Mouse (Mus musculus) embryonic facial prominence, embryonic 14.5 days (tissue): ENCODE data around the gene Urb1. TPM values are rescaled to one million over a fixed set of nuclear protein-coding genes. Genes with fewer than 3 reads are reported as not detected.

Experiments
- ATAC-seq: fragments of 200-750 bp; cut with Nextera tagmentation; 2 replicates; pipeline ENCODE4 v1.8.0; 2017; ENCODE audit warnings: low read depth, moderate number of reproducible peaks, moderate TSS enrichment
- DNase-seq: peaks from one replicate; pipeline ENCODE4 v3.0.0-alpha.2; 2015; ENCODE audit warnings: low spot score
- H3K27ac ChIP-seq: fragments of 300-500 bp; sonication (generic); replicated peaks from 2 replicates; pipeline ENCODE4 v1.5.1; 2014; ENCODE audit warnings: low read depth, mild to moderate bottlenecking, low read length, moderate library complexity
- H3K27me3 ChIP-seq: fragments of 300-500 bp; sonication (generic); replicated peaks from 2 replicates; pipeline ENCODE4 v1.6.1; 2014; ENCODE audit warnings: low read length; ENCODE audit not compliant: control insufficient read depth, insufficient read depth
- H3K36me3 ChIP-seq: fragments of 300-500 bp; sonication (generic); 2 replicates; pipeline ENCODE4 v1.6.1; 2014; ENCODE audit warnings: low read length, mixed read lengths; ENCODE audit not compliant: control insufficient read depth, insufficient read depth
- H3K4me1 ChIP-seq: fragments of 300-500 bp; sonication (generic); 2 replicates; pipeline ENCODE4 v1.6.1; 2014; ENCODE audit warnings: antibody characterized with exemption, low read length; ENCODE audit not compliant: control insufficient read depth, insufficient read depth
- H3K4me2 ChIP-seq: fragments of 300-500 bp; sonication (generic); 2 replicates; pipeline ENCODE4 v1.6.1; 2014; ENCODE audit warnings: low read depth, mild to moderate bottlenecking, low read length, moderate library complexity, mixed read lengths
- H3K4me3 ChIP-seq: fragments of 300-500 bp; sonication (generic); 2 replicates; pipeline ENCODE4 v1.5.1; 2014; ENCODE audit warnings: low read depth, mild to moderate bottlenecking, low read length
- H3K9ac ChIP-seq: fragments of 300-500 bp; sonication (generic); 2 replicates; pipeline ENCODE4 v1.6.1; 2014; ENCODE audit warnings: low read depth, mild to moderate bottlenecking, low read length, moderate library complexity, mixed read lengths
- H3K9me3 ChIP-seq: fragments of 300-500 bp; sonication (generic); 2 replicates; pipeline ENCODE4 v1.6.1; 2016; ENCODE audit warnings: low read length; ENCODE audit not compliant: control insufficient read depth
- WGBS: fragments of 180-500 bp; shearing (Covaris S2); extraction: QIAGEN DNeasy Blood & Tissue Kit; methylation state at CpG from one replicate; pipeline ENCODE4 v1.1.7; 2014; 5-methylcytosine and 5-hydroxymethylcytosine counted together
- polyA plus RNA-seq: library from polyadenylated mRNA; unstranded; fragments of >200 nt; fragmentation: Nextera tagmentation; extraction: Ambion mirVana; gene quantifications from 2 replicates; pipeline ENCODE4 v1.2.1, GENCODE M21; 2014

Urb1 gene
- polyA plus RNA-seq, 1 experiment from 2014 or later: 11.6 TPM

- Histone ChIP-seq H3K4me2 (no peak overlapping the region), H3K36me3 (no peaks in the 10 kb centered on the region), H3K27me3 (no peaks in the 10 kb centered on the region), H3K4me1 (peaks cover 8% of the 10 kb centered on the region; the same call in 1 of the 2 replicates), H3K27ac (no peak overlapping the region), H3K9ac (no peak overlapping the region), H3K9me3 (no peaks in the 10 kb centered on the region), H3K4me3 (no peak overlapping the region)
- ATAC-seq (no peak), DNase-seq (peak; percentile 45)
- WGBS: 67% methylated on average over 6 of the region's 6 CpGs
Measured at GRCm38 (mm10) chr16:90845038-90845437, 34.8 kb upstream of the Urb1 start.

GRCm38 (mm10) chr16:90842164-90842563, 32.0 kb upstream of the Urb1 start:
- no peak for ATAC-seq
- DNase-seq: no peak

GRCm38 (mm10) chr16:90837431-90837830, 27.2 kb upstream of the Urb1 start:
- Histone ChIP-seq H3K9ac (no peak overlapping the region), H3K4me2 (no peak overlapping the region), H3K36me3 (no peaks in the 10 kb centered on the region), H3K27me3 (no peaks in the 10 kb centered on the region), H3K4me1 (0 out of 2 replicates have a peak, but pooled peaks cover 6% of the 10 kb centered on the region), H3K9me3 (no peaks in the 10 kb centered on the region), H3K27ac (no peak overlapping the region), H3K4me3 (no peak overlapping the region)
- no peak for DNase-seq
- no peak for ATAC-seq
- WGBS: 69% methylated on average over 8 of the region's 8 CpGs

More at GRCm38 (mm10) chr16:90842164-90842563, 32.0 kb upstream of the Urb1 start:
- no peaks in the 10 kb centered on the region for H3K9me3 ChIP-seq
- 54% methylated on average over 9 of the region's 9 CpGs for WGBS
- H3K36me3 ChIP-seq: no peaks in the 10 kb centered on the region
- no peaks in the 10 kb centered on the region for H3K4me1 ChIP-seq
- no peak overlapping the region for H3K27ac ChIP-seq
- H3K27me3 ChIP-seq: no peaks in the 10 kb centered on the region
- no peak overlapping the region for H3K9ac ChIP-seq
- no peak overlapping the region for H3K4me2 ChIP-seq
- no peak overlapping the region for H3K4me3 ChIP-seq

GRCm38 (mm10) chr16:90833041-90833791, 23.0 kb upstream of the Urb1 start:
- no peaks in the 10 kb centered on the region for H3K9me3 ChIP-seq
- no peaks in the 10 kb centered on the region for H3K36me3 ChIP-seq
- no peak overlapping the region for H3K27ac ChIP-seq
- DNase-seq (peak; percentile 18), ATAC-seq (no peak)
- no peak overlapping the region for H3K4me3 ChIP-seq
- H3K27me3 ChIP-seq: peaks cover 25% of the 10 kb centered on the region
- no peak overlapping the region for H3K9ac ChIP-seq
- H3K4me2 ChIP-seq: peak overlapping the region; percentile 98
- 0 out of 2 replicates have a peak, but pooled peaks cover 14% of the 10 kb centered on the region for H3K4me1 ChIP-seq
- 15% methylated on average over 9 of the region's 9 CpGs for WGBS

- no peaks in the 10 kb centered on the region for H3K9me3 ChIP-seq
- DNase-seq: peak; percentile 53
- H3K9ac ChIP-seq: no peak overlapping the region
- H3K4me2 ChIP-seq: peak overlapping the region; percentile 98
- 31% methylated on average over 6 of the region's 6 CpGs for WGBS
- 0 out of 2 replicates have a peak, but pooled peaks cover 14% of the 10 kb centered on the region for H3K4me1 ChIP-seq
- no peak overlapping the region for H3K27ac ChIP-seq
- no peak overlapping the region for H3K4me3 ChIP-seq
- no peak for ATAC-seq
- H3K36me3 ChIP-seq: no peaks in the 10 kb centered on the region
- peaks cover 25% of the 10 kb centered on the region for H3K27me3 ChIP-seq
Measured at GRCm38 (mm10) chr16:90832495-90832894, 22.3 kb upstream of the Urb1 start.

- H3K4me3 ChIP-seq: peak overlapping the region; percentile 53
- H3K36me3 ChIP-seq: no peaks in the 10 kb centered on the region
- ATAC-seq (no peak), DNase-seq (no peak)
- H3K27me3 ChIP-seq: peaks cover 25% of the 10 kb centered on the region
- H3K9ac ChIP-seq: no peak overlapping the region
- WGBS: 20% methylated on average over 15 of the region's 15 CpGs
- 0 out of 2 replicates have a peak, but pooled peaks cover 14% of the 10 kb centered on the region for H3K4me1 ChIP-seq
- no peak overlapping the region for H3K27ac ChIP-seq
- peak overlapping the region; percentile 98 for H3K4me2 ChIP-seq
- no peaks in the 10 kb centered on the region for H3K9me3 ChIP-seq
Measured at GRCm38 (mm10) chr16:90831676-90832075, 21.5 kb upstream of the Urb1 start.

GRCm38 (mm10) chr16:90830686-90831439, 20.6 kb upstream of the Urb1 start:
- H3K4me1 ChIP-seq: 0 out of 2 replicates have a peak, but pooled peaks cover 14% of the 10 kb centered on the region
- ATAC-seq: peak; percentile 67
- 1% methylated on average over 42 of the region's 67 CpGs for WGBS
- no peaks in the 10 kb centered on the region for H3K36me3 ChIP-seq
- H3K9me3 ChIP-seq: no peaks in the 10 kb centered on the region
- H3K27ac ChIP-seq: no peak overlapping the region
- H3K4me3 ChIP-seq: peak overlapping the region; percentile 53
- H3K27me3 ChIP-seq: peaks cover 25% of the 10 kb centered on the region
- H3K9ac ChIP-seq: peak overlapping the region; percentile 59
- DNase-seq: peak; percentile 67
- peak overlapping the region; percentile 98 for H3K4me2 ChIP-seq

GRCm38 (mm10) chr16:90829894-90830685, 19.9 kb upstream of the Urb1 start:
- WGBS: under 1% methylated on average over 42 of the region's 45 CpGs
- H3K4me3 ChIP-seq: peak overlapping the region; percentile 53
- peak overlapping the region; percentile 59 for H3K9ac ChIP-seq
- ATAC-seq: peak; percentile 83
- H3K27me3 ChIP-seq: peaks cover 25% of the 10 kb centered on the region
- H3K36me3 ChIP-seq: no peaks in the 10 kb centered on the region
- peak; percentile 92 for DNase-seq
- no peaks in the 10 kb centered on the region for H3K9me3 ChIP-seq
- peak overlapping the region; percentile 98 for H3K4me2 ChIP-seq
- H3K4me1 ChIP-seq: 0 out of 2 replicates have a peak, but pooled peaks cover 14% of the 10 kb centered on the region
- H3K27ac ChIP-seq: no peak overlapping the region
